Mouse (Mus musculus) kidney, adult 2 months (tissue): Measurements from ENCODE around the gene Exoc6.

Source experiments
- CTCF ChIP-seq: fragments of 200-500 bp; conservative IDR thresholded peaks from 2 replicates; pipeline ENCODE4 v1.5.1; 2011; ENCODE audit warnings: low read depth, mild to moderate bottlenecking, control low read depth, low read length, moderate library complexity, mixed read lengths; ENCODE audit not compliant: insufficient read depth, insufficient read length
- POLR2A ChIP-seq: fragments of 200-500 bp; IDR thresholded peaks from one replicate; pipeline ENCODE4 v1.6.1; 2011; ENCODE audit warnings: low read depth, low read length, control low read depth

DNA sequence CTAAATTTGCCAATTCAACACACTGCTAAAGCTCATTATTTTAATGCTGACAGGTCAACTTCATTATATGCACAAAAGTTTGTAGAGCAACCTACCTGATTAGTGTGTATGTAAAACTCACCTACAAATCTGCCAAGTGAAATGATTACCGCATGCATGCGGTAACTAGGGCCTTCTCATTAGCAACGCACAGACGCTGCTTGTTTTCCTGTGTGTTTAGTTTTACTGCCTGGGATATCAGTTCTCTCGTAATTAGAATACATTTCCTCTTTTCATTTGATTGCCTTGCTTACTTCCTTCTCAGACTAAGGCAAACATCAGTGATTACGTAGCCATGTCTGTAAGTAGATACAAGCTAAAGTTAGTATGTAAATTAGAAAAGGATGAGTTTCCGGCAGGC is 62.7 kb downstream of the Exoc6 start:
- TF ChIP-seq POLR2A (no peak), CTCF (no peak)
